12 mouse cellular contexts compared by ENCODE assay signal in genomic region chr2:104219733-104220391, GRCm38 (mm10).
A peak's percentile ranks its signal among the peaks of the same experiment; 100 is the strongest.
DNase-seq lines count a peak whose midpoint lies in the region; ATAC-seq lines count a peak whose summit lies in the region.
"Had no signal": no experiment of that assay in that cellular context is flagged by ENCODE, and none has a peak within 500 bp of the region (broad histone marks: within the 10 kb centered on the region; RNA-seq: fewer than 3 reads in every experiment).

No protein-coding gene starts in this region.

- no peaks in the 10 kb centered on the region; the same call in 1 of the 2 replicates for H3K27me3 ChIP-seq in forebrain, embryonic 11.5 days (ENCODE audit: control insufficient read depth, insufficient read depth, low read length)
- H3K27me3 ChIP-seq in forebrain, embryonic 16.5 days (replicated peaks; ENCODE audit: control insufficient read depth, insufficient read depth, low read length): no peaks in the 10 kb centered on the region
- peaks cover 34% of the 10 kb centered on the region for H3K27me3 ChIP-seq in midbrain, embryonic 10.5 days (ENCODE audit: low read depth, poor library complexity, severe bottlenecking)
- H3K27me3 ChIP-seq in midbrain, embryonic 16.5 days (ENCODE audit: control insufficient read depth, insufficient read depth, low read depth, low read length): no peaks in the 10 kb centered on the region
- peaks cover 12% of the 10 kb centered on the region; the same call in 1 of the 2 replicates for H3K27me3 ChIP-seq in midbrain, embryonic 13.5 days

- H3K4me2 ChIP-seq in forebrain, embryonic 11.5 days (ENCODE audit: low read depth, low read length, severe bottlenecking): no peak overlapping the region
- H3K4me2 ChIP-seq in forebrain, embryonic 16.5 days (ENCODE audit: low read length): no peak overlapping the region
- H3K4me2 ChIP-seq in midbrain, embryonic 16.5 days (ENCODE audit: low read length): no peak overlapping the region
- H3K4me2 ChIP-seq in midbrain, embryonic 13.5 days (replicated peaks): no peak overlapping the region

- no peak for ATAC-seq in forebrain, embryonic 11.5 days (replicated peaks; ENCODE audit: low FRiP score)
- ATAC-seq in forebrain, embryonic 16.5 days: no peak
- ATAC-seq in midbrain, embryonic 16.5 days: no peak
- ATAC-seq in midbrain, embryonic 13.5 days: peak; percentile 32

- H3K36me3 ChIP-seq in forebrain, embryonic 11.5 days (ENCODE audit: control insufficient read depth, insufficient read depth, low read length): no peaks in the 10 kb centered on the region
- H3K36me3 ChIP-seq in forebrain, embryonic 16.5 days (ENCODE audit: control insufficient read depth, insufficient read depth): no peaks in the 10 kb centered on the region
- no peaks in the 10 kb centered on the region for H3K36me3 ChIP-seq in midbrain, embryonic 10.5 days
- peaks cover 6% of the 10 kb centered on the region; the same call in 1 of the 2 replicates for H3K36me3 ChIP-seq in midbrain, embryonic 16.5 days (ENCODE audit: control insufficient read depth, insufficient read depth, low read length)
- H3K36me3 ChIP-seq in midbrain, embryonic 13.5 days: 0 out of 2 replicates have a peak, but pooled peaks cover 5% of the 10 kb centered on the region
- H3K36me3 ChIP-seq: heart, embryonic 10.5 days had no signal

- 64% methylated on average over 14 of the region's 14 CpGs for WGBS in forebrain, embryonic 11.5 days
- 56% methylated on average over 14 of the region's 14 CpGs for WGBS in forebrain, embryonic 16.5 days
- 67% methylated on average over 14 of the region's 14 CpGs for WGBS in midbrain, embryonic 10.5 days
- 36% methylated on average over 14 of the region's 14 CpGs for WGBS in midbrain, embryonic 16.5 days
- 35% methylated on average over 14 of the region's 14 CpGs for WGBS in midbrain, embryonic 13.5 days

- H3K9me3 ChIP-seq in forebrain, embryonic 11.5 days (ENCODE audit: control insufficient read depth, low read length): no peaks in the 10 kb centered on the region
- no peaks in the 10 kb centered on the region for H3K9me3 ChIP-seq in forebrain, embryonic 16.5 days (ENCODE audit: control insufficient read depth, low read length)
- no peaks in the 10 kb centered on the region for H3K9me3 ChIP-seq in midbrain, embryonic 10.5 days (replicated peaks)
- no peaks in the 10 kb centered on the region for H3K9me3 ChIP-seq in midbrain, embryonic 16.5 days (replicated peaks; ENCODE audit: control insufficient read depth, low read length, poor library complexity, severe bottlenecking)
- H3K9me3 ChIP-seq in midbrain, embryonic 13.5 days: no peaks in the 10 kb centered on the region
- H3K9me3 ChIP-seq: heart, embryonic 10.5 days had no signal

- no peak overlapping the region for H3K27ac ChIP-seq in forebrain, embryonic 11.5 days (ENCODE audit: low read depth, low read length)
- H3K27ac ChIP-seq in forebrain, embryonic 16.5 days (ENCODE audit: low read length): no peak overlapping the region
- peak overlapping the region; percentile 49 for H3K27ac ChIP-seq in midbrain, embryonic 10.5 days (replicated peaks)
- no peak overlapping the region for H3K27ac ChIP-seq in midbrain, embryonic 16.5 days (ENCODE audit: low read length)
- H3K27ac ChIP-seq in midbrain, embryonic 13.5 days: no peak overlapping the region
- H3K27ac ChIP-seq: heart, embryonic 10.5 days had no signal

- no peaks in the 10 kb centered on the region for H3K4me1 ChIP-seq in forebrain, embryonic 11.5 days (replicated peaks; ENCODE audit: control insufficient read depth, insufficient read depth, low read length)
- H3K4me1 ChIP-seq in forebrain, embryonic 16.5 days (replicated peaks; ENCODE audit: control insufficient read depth, insufficient read depth, low read length): peaks cover 15% of the 10 kb centered on the region
- H3K4me1 ChIP-seq in midbrain, embryonic 10.5 days: peaks cover 33% of the 10 kb centered on the region
- peaks cover 18% of the 10 kb centered on the region; the same call in 1 of the 2 replicates for H3K4me1 ChIP-seq in midbrain, embryonic 16.5 days (ENCODE audit: control insufficient read depth, insufficient read depth, low read length)
- peaks cover 26% of the 10 kb centered on the region for H3K4me1 ChIP-seq in midbrain, embryonic 13.5 days (replicated peaks)

- no peak overlapping the region for H3K9ac ChIP-seq in forebrain, embryonic 11.5 days (ENCODE audit: low read length)
- H3K9ac ChIP-seq in forebrain, embryonic 16.5 days (replicated peaks; ENCODE audit: low read depth, low read length): no peak overlapping the region
- no peak overlapping the region for H3K9ac ChIP-seq in midbrain, embryonic 16.5 days (ENCODE audit: low read depth, low read length)
- H3K9ac ChIP-seq in midbrain, embryonic 13.5 days (replicated peaks): no peak overlapping the region

- H3K4me3 ChIP-seq in forebrain, embryonic 11.5 days (ENCODE audit: low read depth, low read length): no peak overlapping the region
- no peak overlapping the region for H3K4me3 ChIP-seq in forebrain, embryonic 16.5 days (replicated peaks; ENCODE audit: low read length)
- no peak overlapping the region for H3K4me3 ChIP-seq in midbrain, embryonic 10.5 days
- H3K4me3 ChIP-seq in midbrain, embryonic 16.5 days (ENCODE audit: low read depth, low read length): no peak overlapping the region
- H3K4me3 ChIP-seq in midbrain, embryonic 13.5 days (replicated peaks): no peak overlapping the region
- H3K4me3 ChIP-seq: heart, embryonic 10.5 days had no signal

- peak; percentile 23 for DNase-seq in forebrain, embryonic 11.5 days (ENCODE audit: low spot score)
- DNase-seq in midbrain, embryonic 10.5 days (ENCODE audit: low spot score): no peak
- peak; percentile 27 for DNase-seq in gonadal fat pad, adult 2 months (ENCODE audit: low read depth)
- no peak for DNase-seq in gastrocnemius, postnatal 25 days
- DNase-seq in spleen, postnatal 10 days (ENCODE audit: low spot score in 2 of 2): no peak
- DNase-seq: adrenal gland, adult 2 months; cerebellum, adult 9-10 months; kidney, adult 9 months had no signal

Comparison
In these comparisons a context has a peak if more than half of its experiments do, and no peak if none do; other contexts are left out.
1. DNase-seq: peak in forebrain, embryonic 11.5 days (single experiment) and gonadal fat pad, adult 2 months (single experiment); none in midbrain, embryonic 10.5 days (single experiment), gastrocnemius, postnatal 25 days (single experiment) and spleen, postnatal 10 days (0 of 2).